Mouse (Mus musculus): ENCODE results near the gene Mlh3. TPM values are rescaled to one million over a fixed set of nuclear protein-coding genes. Genes with fewer than 3 reads are reported as not detected.

Mlh3 gene
- polyA plus RNA-seq, 1 experiment from 2014 or later = 9.0 TPM

DNA sequence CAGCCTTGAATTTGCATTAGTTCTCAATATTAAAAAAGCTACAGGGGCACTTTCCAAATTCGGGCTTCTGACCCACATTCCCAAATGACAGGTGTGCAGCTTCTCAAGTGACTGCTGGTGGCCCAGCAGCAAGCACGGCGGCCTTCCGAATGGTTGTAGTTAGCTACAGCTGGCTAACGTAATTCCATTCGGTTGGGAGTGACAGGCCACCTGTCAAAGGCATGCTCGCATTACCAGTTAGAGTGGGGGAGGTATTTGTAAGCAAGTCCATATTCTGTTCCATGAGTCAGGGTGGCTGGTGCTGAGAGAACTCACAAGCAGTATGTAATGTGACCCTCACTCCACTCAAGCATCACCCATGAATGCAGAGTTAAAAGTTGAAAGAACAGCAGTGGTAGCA, 43.2 kb downstream of the Mlh3 start:
- Histone ChIP-seq H3K4me1 (replicated peaks; ENCODE audit: control insufficient read depth, insufficient read depth, low read length) (no peaks in the 10 kb centered on the region), H3K27ac (ENCODE audit: low read length) (no peak overlapping the region), H3K9ac (ENCODE audit: low read length) (no peak overlapping the region), H3K9me3 (ENCODE audit: control insufficient read depth, low read length) (no peaks in the 10 kb centered on the region), H3K27me3 (ENCODE audit: control insufficient read depth, insufficient read depth, low read depth, low read length) (no peaks in the 10 kb centered on the region), H3K4me3 (ENCODE audit: low read length) (no peak overlapping the region), H3K4me2 (ENCODE audit: low read depth, low read length) (no peak overlapping the region), H3K36me3 (ENCODE audit: control insufficient read depth, insufficient read depth, low read length) (peaks cover 36% of the 10 kb centered on the region)
- WGBS = 56% methylated on average over 7 of the region's 7 CpGs
- ATAC-seq (ENCODE audit: low read depth) = 0 out of 2 replicates have a peak, but pooled peaks have one; percentile 15

DNA sequence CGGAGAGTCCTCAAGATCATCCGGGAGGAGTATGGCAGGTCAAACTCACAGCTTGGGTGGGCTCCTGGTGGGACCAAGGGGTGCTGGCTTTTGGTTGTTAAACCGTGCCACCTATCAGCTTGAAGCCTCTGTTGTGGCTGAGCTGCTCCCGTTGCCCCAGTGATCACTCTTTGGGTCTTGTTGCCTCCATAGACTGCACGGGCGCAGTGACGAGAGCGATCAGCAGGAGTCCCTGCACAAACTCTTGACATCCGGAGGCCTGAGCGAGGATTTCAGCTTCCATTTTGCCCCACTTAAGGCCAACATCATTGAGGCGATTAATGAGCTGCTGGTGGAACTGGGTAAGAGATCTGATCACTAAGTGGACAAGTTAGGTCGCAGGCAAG, 50.5 kb downstream of the Mlh3 start:
- peak overlapping the region; percentile 93 for H3K4me2 ChIP-seq (ENCODE audit: low read depth, low read length)
- peak overlapping the region; percentile 88 for H3K4me3 ChIP-seq (ENCODE audit: low read length)
- H3K27ac ChIP-seq (ENCODE audit: low read length) = no peak overlapping the region; the same call in 1 of the 2 replicates
- H3K4me1 ChIP-seq (replicated peaks; ENCODE audit: control insufficient read depth, insufficient read depth, low read length) = peaks cover 20% of the 10 kb centered on the region
- H3K9me3 ChIP-seq (ENCODE audit: control insufficient read depth, low read length) = no peaks in the 10 kb centered on the region
- H3K9ac ChIP-seq (ENCODE audit: low read length) = peak overlapping the region; percentile 81
- no peaks in the 10 kb centered on the region for H3K27me3 ChIP-seq (ENCODE audit: control insufficient read depth, insufficient read depth, low read depth, low read length)
- no peak for ATAC-seq (ENCODE audit: low read depth)
- H3K36me3 ChIP-seq (ENCODE audit: control insufficient read depth, insufficient read depth, low read length) = peaks cover 28% of the 10 kb centered on the region
- WGBS = 2% methylated on average over 12 of the region's 12 CpGs

DNA sequence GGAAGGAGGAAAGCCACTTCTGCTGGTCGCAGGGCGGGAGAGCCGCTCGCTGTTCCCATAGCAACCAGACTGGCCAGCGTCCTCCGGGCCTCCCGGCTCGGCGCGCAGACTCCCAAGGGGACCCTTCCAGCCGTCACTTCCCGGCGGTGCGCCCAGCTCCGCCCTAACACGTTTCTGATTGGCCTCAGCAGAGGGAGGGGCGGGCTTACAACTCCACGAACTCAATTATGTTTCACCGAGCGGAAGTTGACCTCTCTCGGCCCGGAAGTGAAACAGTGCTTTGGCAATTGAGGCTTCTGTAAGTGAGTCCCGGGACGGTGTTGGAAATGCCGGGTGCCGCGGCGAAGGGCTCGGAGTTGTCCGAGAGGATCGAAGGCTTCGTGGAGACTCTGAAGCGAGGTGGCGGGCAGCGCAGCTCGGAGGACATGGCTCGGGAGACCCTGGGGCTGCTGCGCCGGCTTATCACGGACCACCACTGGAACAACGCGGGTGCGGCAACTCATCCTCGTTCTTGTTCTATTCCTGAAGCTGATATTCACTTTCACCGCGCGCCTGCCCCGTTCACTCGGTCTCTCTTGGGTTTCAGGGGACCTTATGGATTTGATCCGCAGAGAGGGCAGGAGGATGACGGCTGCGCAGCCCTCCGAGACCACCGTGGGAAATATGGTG, 51.0 kb downstream of the Mlh3 start, which contains the start of gene Eif2b2:
Eif2b2 (plus strand) TSS at position 246 of the 669 bp plus-strand sequence.
- peak; percentile 100 for ATAC-seq (ENCODE audit: low read depth)
- WGBS = under 1% methylated on average over 53 of the region's 54 CpGs
- Histone ChIP-seq H3K4me1 (replicated peaks; ENCODE audit: control insufficient read depth, insufficient read depth, low read length) (peaks cover 20% of the 10 kb centered on the region), H3K27me3 (ENCODE audit: control insufficient read depth, insufficient read depth, low read depth, low read length) (no peaks in the 10 kb centered on the region), H3K4me2 (ENCODE audit: low read depth, low read length) (peak within 1 kb of the TSS; percentile 93), H3K9ac (ENCODE audit: low read length) (peak within 1 kb of the TSS; percentile 81), H3K27ac (ENCODE audit: low read length) (peak within 1 kb of the TSS; percentile 63), H3K9me3 (ENCODE audit: control insufficient read depth, low read length) (no peaks in the 10 kb centered on the region), H3K4me3 (ENCODE audit: low read length) (peak within 1 kb of the TSS; percentile 88), H3K36me3 (ENCODE audit: control insufficient read depth, insufficient read depth, low read length) (peaks cover 24% of the 10 kb centered on the region)

DNA sequence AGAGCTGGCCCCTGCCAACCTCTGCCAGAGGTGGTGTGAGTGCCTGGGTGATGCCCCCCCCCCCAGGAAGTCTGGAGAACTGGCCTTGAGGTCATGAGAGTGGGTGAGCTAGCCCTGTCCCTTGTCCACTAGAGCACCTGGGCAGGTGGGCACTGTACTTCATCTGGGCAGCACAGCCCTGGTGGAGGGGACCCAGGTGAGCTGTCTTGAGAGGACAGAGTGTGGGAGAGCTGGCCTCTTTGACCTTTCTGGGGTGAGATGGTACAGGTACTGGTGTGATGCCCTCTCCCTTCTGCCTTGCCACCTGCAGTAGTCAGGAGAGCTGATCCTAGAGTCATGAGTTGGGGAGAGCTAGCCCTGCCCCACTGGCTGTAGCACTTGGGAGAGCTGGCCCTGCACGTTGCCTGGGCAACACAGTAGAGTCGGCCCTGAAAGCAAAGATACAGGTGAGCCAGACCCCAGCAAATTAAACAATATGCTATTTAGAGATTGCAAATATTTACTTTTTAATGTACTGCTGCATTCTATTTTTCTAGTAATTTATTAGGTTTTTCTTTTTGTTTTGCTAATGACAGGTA, 52.6 kb downstream of the Mlh3 start:
- 48% methylated on average over 2 of the region's 2 CpGs for WGBS
- ATAC-seq (ENCODE audit: low read depth) = no peak
- peaks cover 14% of the 10 kb centered on the region for H3K36me3 ChIP-seq (ENCODE audit: control insufficient read depth, insufficient read depth, low read length)

DNA sequence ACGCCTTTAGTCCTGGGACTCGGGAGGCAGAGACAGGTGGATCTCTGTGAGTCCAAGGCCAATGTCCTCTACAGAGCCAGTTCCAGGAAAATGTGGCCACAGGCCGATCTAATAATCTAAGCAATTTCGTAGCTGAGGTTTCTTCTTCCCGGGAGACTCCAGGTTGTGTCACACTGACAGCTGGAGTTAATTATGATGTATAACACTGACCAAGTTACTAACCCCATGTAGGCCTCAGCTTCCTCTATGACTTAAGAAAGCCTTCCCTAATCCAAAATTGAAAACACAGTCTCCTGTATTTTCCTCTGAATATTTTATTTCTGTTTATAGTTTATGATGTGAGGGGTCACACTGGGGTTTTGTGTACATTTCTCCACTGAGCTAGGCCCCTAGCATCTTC, 55.4 kb downstream of the Mlh3 start:
- no peak overlapping the region for H3K4me3 ChIP-seq (ENCODE audit: low read length)
- no peaks in the 10 kb centered on the region for H3K9me3 ChIP-seq (ENCODE audit: control insufficient read depth, low read length)
- no peak for ATAC-seq (ENCODE audit: low read depth)
- no peaks in the 10 kb centered on the region for H3K27me3 ChIP-seq (ENCODE audit: control insufficient read depth, insufficient read depth, low read depth, low read length)
- peaks cover 8% of the 10 kb centered on the region for H3K4me1 ChIP-seq (replicated peaks; ENCODE audit: control insufficient read depth, insufficient read depth, low read length)
- H3K36me3 ChIP-seq (ENCODE audit: control insufficient read depth, insufficient read depth, low read length) = no peaks in the 10 kb centered on the region
- H3K27ac ChIP-seq (ENCODE audit: low read length) = no peak overlapping the region
- H3K9ac ChIP-seq (ENCODE audit: low read length) = no peak overlapping the region
- 63% methylated on average over 5 of the region's 5 CpGs for WGBS
- H3K4me2 ChIP-seq (ENCODE audit: low read depth, low read length) = no peak overlapping the region

More for the DNA sequence above, 52.6 kb downstream of the Mlh3 start:
- H3K27ac ChIP-seq (ENCODE audit: low read length) = no peak overlapping the region
- peaks cover 20% of the 10 kb centered on the region for H3K4me1 ChIP-seq (replicated peaks; ENCODE audit: control insufficient read depth, insufficient read depth, low read length)
- H3K9me3 ChIP-seq (ENCODE audit: control insufficient read depth, low read length) = no peaks in the 10 kb centered on the region
- no peak overlapping the region for H3K4me2 ChIP-seq (ENCODE audit: low read depth, low read length)
- H3K4me3 ChIP-seq (ENCODE audit: low read length) = no peak overlapping the region
- 0 out of 2 replicates have a peak overlapping the region, but pooled peaks have one; percentile 20 for H3K9ac ChIP-seq (ENCODE audit: low read length)
- no peaks in the 10 kb centered on the region for H3K27me3 ChIP-seq (ENCODE audit: control insufficient read depth, insufficient read depth, low read depth, low read length)

DNA sequence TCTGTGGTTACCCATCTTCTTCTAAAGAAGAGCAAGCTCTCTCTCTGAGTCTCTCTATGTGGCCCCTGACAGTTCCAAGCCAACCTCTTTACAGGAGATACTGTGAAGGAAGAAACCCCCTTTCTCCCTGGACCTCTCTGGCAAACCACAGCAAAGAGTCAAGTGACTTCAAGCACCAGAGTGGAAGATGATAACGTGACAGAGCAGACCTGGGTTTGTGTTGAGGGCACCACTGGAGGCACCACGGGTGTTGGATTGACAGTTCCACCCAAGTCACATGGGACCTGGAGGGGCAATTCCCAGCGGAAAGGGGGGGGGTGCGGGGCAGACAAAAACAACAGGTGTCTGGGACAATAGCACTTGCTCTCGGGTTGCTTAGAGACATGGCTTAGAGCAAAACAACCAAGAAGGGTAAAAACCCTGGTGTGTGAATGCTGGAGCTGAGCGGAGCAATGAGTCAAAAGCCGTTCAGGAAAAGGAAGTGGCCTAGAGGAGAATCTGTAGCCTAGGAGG, 61.7 kb downstream of the Mlh3 start:
- H3K27ac ChIP-seq (ENCODE audit: low read length) = no peak overlapping the region
- no peaks in the 10 kb centered on the region for H3K27me3 ChIP-seq (ENCODE audit: control insufficient read depth, insufficient read depth, low read depth, low read length)
- H3K4me2 ChIP-seq (ENCODE audit: low read depth, low read length) = no peak overlapping the region
- no peak overlapping the region for H3K9ac ChIP-seq (ENCODE audit: low read length)
- no peaks in the 10 kb centered on the region for H3K4me1 ChIP-seq (replicated peaks; ENCODE audit: control insufficient read depth, insufficient read depth, low read length)
- ATAC-seq (ENCODE audit: low read depth) = no peak
- no peak overlapping the region for H3K4me3 ChIP-seq (ENCODE audit: low read length)
- 38% methylated on average over 7 of the region's 7 CpGs for WGBS
- no peaks in the 10 kb centered on the region for H3K9me3 ChIP-seq (ENCODE audit: control insufficient read depth, low read length)
- no peaks in the 10 kb centered on the region for H3K36me3 ChIP-seq (ENCODE audit: control insufficient read depth, insufficient read depth, low read length)

DNA sequence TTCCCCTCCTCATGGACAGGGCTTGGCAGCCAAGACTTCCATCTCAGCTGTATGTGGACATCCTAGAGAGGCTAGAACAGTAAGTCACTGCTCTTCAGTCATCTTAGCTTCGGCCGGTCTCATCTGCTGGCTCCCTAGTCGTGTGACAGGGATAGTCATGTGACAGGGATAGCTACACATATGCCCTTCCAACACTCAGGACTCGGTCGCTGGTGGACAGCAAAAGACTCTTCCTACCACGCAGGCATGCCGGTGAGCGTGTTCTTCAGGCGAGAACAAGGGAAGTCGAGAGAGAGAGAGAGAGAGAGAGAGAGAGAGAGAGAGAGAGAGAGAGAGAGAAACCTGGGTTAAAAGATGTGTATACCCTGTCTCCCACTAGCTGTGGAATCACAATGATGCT, 65.0 kb downstream of the Mlh3 start:
- Histone ChIP-seq H3K4me2 (ENCODE audit: low read depth, low read length) (no peak overlapping the region), H3K4me1 (replicated peaks; ENCODE audit: control insufficient read depth, insufficient read depth, low read length) (peaks cover 15% of the 10 kb centered on the region), H3K27ac (ENCODE audit: low read length) (no peak overlapping the region), H3K36me3 (ENCODE audit: control insufficient read depth, insufficient read depth, low read length) (no peaks in the 10 kb centered on the region), H3K4me3 (ENCODE audit: low read length) (no peak overlapping the region), H3K9ac (ENCODE audit: low read length) (no peak overlapping the region), H3K9me3 (ENCODE audit: control insufficient read depth, low read length) (no peaks in the 10 kb centered on the region), H3K27me3 (ENCODE audit: control insufficient read depth, insufficient read depth, low read depth, low read length) (no peaks in the 10 kb centered on the region)
- no peak for ATAC-seq (ENCODE audit: low read depth)
- WGBS = 87% methylated on average over 10 of the region's 10 CpGs

DNA sequence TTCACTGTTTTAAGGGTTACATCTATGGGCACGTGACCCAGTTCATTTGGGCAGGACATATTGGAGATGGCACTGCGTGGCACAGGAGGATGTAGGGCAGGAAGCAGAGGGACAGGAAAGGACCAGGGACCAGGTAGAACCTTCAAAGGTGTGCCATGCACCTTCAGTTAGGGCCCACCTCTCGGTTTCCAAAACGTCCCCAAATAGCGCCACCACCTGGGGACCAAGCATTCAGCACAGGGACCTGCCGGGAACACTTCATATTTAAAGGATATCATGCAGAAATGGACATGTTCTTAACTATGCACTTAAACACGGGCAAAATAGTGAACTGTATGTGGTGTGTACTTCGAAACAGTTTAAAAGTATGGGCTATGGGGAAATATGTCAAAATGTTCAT, 66.3 kb downstream of the Mlh3 start:
- Histone ChIP-seq H3K4me2 (ENCODE audit: low read depth, low read length) (no peak overlapping the region), H3K27me3 (ENCODE audit: control insufficient read depth, insufficient read depth, low read depth, low read length) (no peaks in the 10 kb centered on the region), H3K9me3 (ENCODE audit: control insufficient read depth, low read length) (no peaks in the 10 kb centered on the region), H3K9ac (ENCODE audit: low read length) (no peak overlapping the region), H3K4me3 (ENCODE audit: low read length) (no peak overlapping the region), H3K4me1 (replicated peaks; ENCODE audit: control insufficient read depth, insufficient read depth, low read length) (peaks cover 15% of the 10 kb centered on the region), H3K27ac (ENCODE audit: low read length) (no peak overlapping the region), H3K36me3 (ENCODE audit: control insufficient read depth, insufficient read depth, low read length) (no peaks in the 10 kb centered on the region)
- WGBS = 52% methylated on average over 8 of the region's 8 CpGs
- ATAC-seq (ENCODE audit: low read depth) = no peak

DNA sequence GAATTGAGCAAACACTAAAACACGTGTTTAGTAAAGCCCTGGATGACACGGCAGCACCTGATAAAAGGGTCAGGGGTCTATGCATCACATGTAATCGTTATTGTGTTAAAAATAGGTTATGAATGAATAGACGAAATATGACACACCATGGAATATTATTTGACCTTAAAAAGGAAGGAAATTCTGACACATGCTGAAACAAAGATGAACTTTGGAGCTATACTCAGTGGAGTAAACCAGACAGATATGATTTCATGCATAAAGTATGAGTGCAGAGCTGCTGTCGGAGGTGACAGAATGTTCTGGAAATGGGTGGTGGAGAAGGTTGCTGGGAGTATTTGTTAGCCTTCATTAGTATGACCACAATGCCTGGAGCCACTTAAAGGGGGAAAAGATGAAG, 66.7 kb downstream of the Mlh3 start:
- H3K9me3 ChIP-seq (ENCODE audit: control insufficient read depth, low read length) = no peaks in the 10 kb centered on the region
- no peak overlapping the region for H3K4me2 ChIP-seq (ENCODE audit: low read depth, low read length)
- no peak overlapping the region for H3K4me3 ChIP-seq (ENCODE audit: low read length)
- H3K36me3 ChIP-seq (ENCODE audit: control insufficient read depth, insufficient read depth, low read length) = no peaks in the 10 kb centered on the region
- no peak overlapping the region for H3K9ac ChIP-seq (ENCODE audit: low read length)
- WGBS = 56% methylated on average over 5 of the region's 5 CpGs
- no peak overlapping the region for H3K27ac ChIP-seq (ENCODE audit: low read length)
- no peak for ATAC-seq (ENCODE audit: low read depth)
- no peaks in the 10 kb centered on the region for H3K27me3 ChIP-seq (ENCODE audit: control insufficient read depth, insufficient read depth, low read depth, low read length)
- H3K4me1 ChIP-seq (replicated peaks; ENCODE audit: control insufficient read depth, insufficient read depth, low read length) = peaks cover 15% of the 10 kb centered on the region
